Mouse (Mus musculus): Measurements from ENCODE around the gene Zbtb40. TPM values are rescaled to one million over a fixed set of nuclear protein-coding genes. Genes with fewer than 3 reads are reported as not detected.

Zbtb40 gene
- polyA plus RNA-seq, 1 experiment from 2014 or later: 0.86 TPM

- no peaks in the 10 kb centered on the region for H3K27me3 ChIP-seq (ENCODE audit: control insufficient read depth, insufficient read depth, low read length)
- peaks cover 5% of the 10 kb centered on the region; the same call in 1 of the 2 replicates for H3K36me3 ChIP-seq (ENCODE audit: control insufficient read depth, insufficient read depth, low read length)
- no peak overlapping the region for H3K27ac ChIP-seq (replicated peaks)
- no peaks in the 10 kb centered on the region for H3K4me1 ChIP-seq (replicated peaks; ENCODE audit: control insufficient read depth, insufficient read depth)
- H3K9ac ChIP-seq (ENCODE audit: low read length): no peak overlapping the region
- no peak for ATAC-seq (ENCODE audit: low FRiP score, low TSS enrichment)
- WGBS: 68% methylated on average over 9 of the region's 9 CpGs
- DNase-seq (ENCODE audit: low spot score): no peak
- no peak overlapping the region for H3K4me2 ChIP-seq (replicated peaks; ENCODE audit: low read depth)
- H3K9me3 ChIP-seq (ENCODE audit: control insufficient read depth, low read length): no peaks in the 10 kb centered on the region
- no peak for TF ChIP-seq CTCF (IDR thresholded peaks at IDR 0.05; ENCODE audit: low read depth)
- no peak for TF ChIP-seq EP300 (optimal IDR thresholded peaks at IDR 0.05)
- no peak overlapping the region for H3K4me3 ChIP-seq (ENCODE audit: low read depth, low read length)
Observed at GRCm38 (mm10) chr4:136981993-136982695, 66.5 kb downstream of the Zbtb40 start.

DNA sequence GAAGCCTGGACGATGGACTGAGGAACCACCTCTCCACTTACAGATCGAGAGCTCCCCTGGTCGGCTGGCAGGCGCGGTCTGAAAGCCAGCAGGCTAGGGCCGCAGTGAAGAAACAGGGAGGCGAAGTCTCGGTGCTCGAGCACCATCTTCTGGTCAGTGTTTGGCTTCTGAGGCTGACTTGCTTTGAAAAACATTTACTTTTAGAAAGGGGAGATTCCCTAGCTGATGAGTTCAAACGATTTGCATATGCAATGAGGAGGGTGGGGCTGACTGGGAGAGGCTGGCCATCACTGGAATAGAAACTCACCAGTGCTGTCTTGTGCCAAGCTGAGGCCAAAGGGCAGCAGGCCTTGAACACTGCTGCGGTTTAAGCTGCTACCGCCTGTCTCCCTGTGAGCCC, 67.3 kb downstream of the Zbtb40 start:
- Histone ChIP-seq H3K27me3 (ENCODE audit: control insufficient read depth, insufficient read depth, low read length) (no peaks in the 10 kb centered on the region), H3K9ac (ENCODE audit: low read length) (no peak overlapping the region), H3K4me1 (replicated peaks; ENCODE audit: control insufficient read depth, insufficient read depth) (no peaks in the 10 kb centered on the region), H3K9me3 (ENCODE audit: control insufficient read depth, low read length) (no peaks in the 10 kb centered on the region), H3K27ac (replicated peaks) (no peak overlapping the region), H3K4me2 (replicated peaks; ENCODE audit: low read depth) (no peak overlapping the region), H3K36me3 (ENCODE audit: control insufficient read depth, insufficient read depth, low read length) (peaks cover 5% of the 10 kb centered on the region; the same call in 1 of the 2 replicates), H3K4me3 (ENCODE audit: low read depth, low read length) (no peak overlapping the region)
- DNase-seq (ENCODE audit: low spot score) (peak; percentile 71), ATAC-seq (ENCODE audit: low FRiP score, low TSS enrichment) (peak; percentile 62)
- TF ChIP-seq EP300 (optimal IDR thresholded peaks at IDR 0.05) (no peak), CTCF (IDR thresholded peaks at IDR 0.05; ENCODE audit: low read depth) (peak; percentile 86)
- WGBS: 14% methylated on average over 12 of the region's 12 CpGs

DNA sequence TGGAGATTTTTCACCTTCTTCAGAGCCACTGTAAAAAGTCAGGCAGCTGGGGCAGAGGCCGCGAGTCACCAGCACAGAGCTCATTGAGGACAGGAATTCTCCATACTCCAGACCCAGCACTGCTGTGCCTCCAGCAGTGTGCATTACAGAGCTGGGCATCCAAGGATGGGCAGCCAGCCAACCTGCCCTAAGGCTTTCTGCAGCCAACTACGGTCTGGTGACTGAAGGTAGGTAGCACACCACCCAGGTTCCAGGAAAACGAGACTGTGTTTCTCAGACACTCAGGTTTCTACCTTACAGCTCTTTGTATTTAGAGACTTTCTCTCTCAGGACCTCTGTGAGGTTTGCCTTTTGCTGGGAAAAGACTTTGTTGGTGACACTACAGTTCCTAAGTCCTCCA, 67.7 kb downstream of the Zbtb40 start:
- Histone ChIP-seq H3K36me3 (ENCODE audit: control insufficient read depth, insufficient read depth, low read length) (peaks cover 5% of the 10 kb centered on the region; the same call in 1 of the 2 replicates), H3K4me3 (ENCODE audit: low read depth, low read length) (no peak overlapping the region), H3K4me2 (replicated peaks; ENCODE audit: low read depth) (no peak overlapping the region), H3K9ac (ENCODE audit: low read length) (no peak overlapping the region), H3K4me1 (replicated peaks; ENCODE audit: control insufficient read depth, insufficient read depth) (no peaks in the 10 kb centered on the region), H3K27ac (replicated peaks) (no peak overlapping the region), H3K27me3 (ENCODE audit: control insufficient read depth, insufficient read depth, low read length) (no peaks in the 10 kb centered on the region), H3K9me3 (ENCODE audit: control insufficient read depth, low read length) (no peaks in the 10 kb centered on the region)
- DNase-seq (ENCODE audit: low spot score) (no peak), ATAC-seq (ENCODE audit: low FRiP score, low TSS enrichment) (no peak)
- WGBS: 62% methylated on average over 4 of the region's 4 CpGs
- TF ChIP-seq CTCF (IDR thresholded peaks at IDR 0.05; ENCODE audit: low read depth): no peak
- TF ChIP-seq EP300 (optimal IDR thresholded peaks at IDR 0.05): no peak

DNA sequence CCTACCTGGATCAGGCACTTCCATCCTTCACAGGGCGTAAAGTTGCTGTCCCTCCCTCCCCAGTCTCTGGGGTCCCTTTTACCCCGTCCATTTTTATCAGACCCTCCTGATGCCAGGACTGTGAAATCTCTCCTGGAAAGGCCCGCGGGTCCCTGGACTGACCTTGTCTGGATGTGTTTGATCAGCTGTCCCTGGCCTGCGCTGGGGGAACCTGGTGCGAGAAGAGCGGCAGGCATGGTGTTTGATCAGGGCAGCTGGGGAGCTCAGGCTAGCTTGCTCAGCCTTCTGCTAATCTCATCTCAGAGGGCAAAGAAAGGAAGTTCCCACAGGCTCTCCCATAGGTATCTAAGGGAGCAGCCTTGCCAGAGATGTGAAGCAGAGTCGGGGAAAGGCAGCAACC, 71.4 kb downstream of the Zbtb40 start:
- Histone ChIP-seq H3K36me3 (ENCODE audit: control insufficient read depth, insufficient read depth, low read length) (no peaks in the 10 kb centered on the region), H3K4me1 (replicated peaks; ENCODE audit: control insufficient read depth, insufficient read depth) (no peaks in the 10 kb centered on the region), H3K4me3 (ENCODE audit: low read depth, low read length) (no peak overlapping the region), H3K27me3 (ENCODE audit: control insufficient read depth, insufficient read depth, low read length) (no peaks in the 10 kb centered on the region), H3K27ac (replicated peaks) (no peak overlapping the region), H3K9ac (ENCODE audit: low read length) (no peak overlapping the region), H3K4me2 (replicated peaks; ENCODE audit: low read depth) (no peak overlapping the region), H3K9me3 (ENCODE audit: control insufficient read depth, low read length) (no peaks in the 10 kb centered on the region)
- no peak for TF ChIP-seq EP300 (optimal IDR thresholded peaks at IDR 0.05)
- TF ChIP-seq CTCF (IDR thresholded peaks at IDR 0.05; ENCODE audit: low read depth): no peak
- DNase-seq (ENCODE audit: low spot score) (no peak), ATAC-seq (ENCODE audit: low FRiP score, low TSS enrichment) (no peak)
- 36% methylated on average over 8 of the region's 8 CpGs for WGBS

- 12% methylated on average over 6 of the region's 6 CpGs for WGBS
- no peak overlapping the region for H3K4me2 ChIP-seq (replicated peaks; ENCODE audit: low read depth)
- H3K36me3 ChIP-seq (ENCODE audit: control insufficient read depth, insufficient read depth, low read length): no peaks in the 10 kb centered on the region
- H3K4me1 ChIP-seq (replicated peaks; ENCODE audit: control insufficient read depth, insufficient read depth): no peaks in the 10 kb centered on the region
- no peak overlapping the region for H3K9ac ChIP-seq (ENCODE audit: low read length)
- TF ChIP-seq CTCF (IDR thresholded peaks at IDR 0.05; ENCODE audit: low read depth): peak; percentile 75
- TF ChIP-seq EP300 (optimal IDR thresholded peaks at IDR 0.05): no peak
- no peaks in the 10 kb centered on the region for H3K27me3 ChIP-seq (ENCODE audit: control insufficient read depth, insufficient read depth, low read length)
- H3K9me3 ChIP-seq (ENCODE audit: control insufficient read depth, low read length): no peaks in the 10 kb centered on the region
- ATAC-seq (ENCODE audit: low FRiP score, low TSS enrichment): no peak
- H3K27ac ChIP-seq (replicated peaks): no peak overlapping the region
- H3K4me3 ChIP-seq (ENCODE audit: low read depth, low read length): no peak overlapping the region
- DNase-seq (ENCODE audit: low spot score): peak; percentile 50
Observed at GRCm38 (mm10) chr4:136970939-136971338, 77.7 kb downstream of the Zbtb40 start.

DNA sequence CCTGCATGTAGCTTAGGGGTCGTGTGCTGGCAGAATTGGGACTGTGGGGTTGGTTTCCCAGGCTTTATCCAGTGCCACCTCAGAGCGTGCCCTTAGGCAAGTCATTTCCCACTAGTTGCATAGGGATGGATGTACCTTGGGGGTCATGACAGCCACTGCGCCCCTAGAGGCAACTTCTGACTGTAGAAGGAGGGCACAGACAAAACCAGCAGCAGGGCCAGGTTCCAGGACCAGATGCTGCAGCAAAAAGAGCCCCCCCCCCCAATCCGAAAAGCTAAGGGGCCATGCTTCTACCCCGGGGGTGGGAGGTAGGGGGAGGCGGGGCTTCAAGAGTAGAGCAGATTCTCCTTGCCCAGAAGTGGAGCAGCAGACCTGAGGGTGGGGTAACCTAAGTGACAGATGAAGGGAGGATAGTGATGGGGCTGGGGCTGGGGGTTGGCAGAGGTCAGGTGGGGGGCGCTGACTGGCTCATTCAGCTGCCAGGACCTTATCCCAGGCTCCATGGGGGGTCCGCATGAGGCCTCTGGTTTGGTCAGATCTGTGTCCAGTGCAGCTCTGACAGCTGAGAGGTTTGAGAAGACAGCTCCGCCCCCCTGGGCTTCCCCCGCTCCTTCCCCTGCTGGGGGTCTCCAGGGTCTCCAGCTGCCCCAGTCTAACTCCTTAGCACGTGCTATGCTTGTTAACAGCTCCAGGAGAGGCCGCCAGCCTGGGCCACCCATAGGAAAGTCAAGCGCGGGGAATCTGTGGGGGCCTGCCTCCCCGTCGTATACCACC, 78.9 kb downstream of the Zbtb40 start:
- no peak overlapping the region for H3K27ac ChIP-seq (replicated peaks)
- no peaks in the 10 kb centered on the region for H3K36me3 ChIP-seq (ENCODE audit: control insufficient read depth, insufficient read depth, low read length)
- H3K4me1 ChIP-seq (replicated peaks; ENCODE audit: control insufficient read depth, insufficient read depth): no peaks in the 10 kb centered on the region
- no peak overlapping the region for H3K4me2 ChIP-seq (replicated peaks; ENCODE audit: low read depth)
- DNase-seq (ENCODE audit: low spot score) (no peak), ATAC-seq (ENCODE audit: low FRiP score, low TSS enrichment) (no peak)
- H3K4me3 ChIP-seq (ENCODE audit: low read depth, low read length): no peak overlapping the region
- no peak overlapping the region for H3K9ac ChIP-seq (ENCODE audit: low read length)
- TF ChIP-seq CTCF (IDR thresholded peaks at IDR 0.05; ENCODE audit: low read depth) (peak; percentile 29; the same call in 1 of the 2 replicates), EP300 (optimal IDR thresholded peaks at IDR 0.05) (no peak)
- WGBS: 39% methylated on average over 15 of the region's 16 CpGs
- H3K9me3 ChIP-seq (ENCODE audit: control insufficient read depth, low read length): no peaks in the 10 kb centered on the region
- no peaks in the 10 kb centered on the region for H3K27me3 ChIP-seq (ENCODE audit: control insufficient read depth, insufficient read depth, low read length)

All from stomach, postnatal 0 days (tissue).